Mouse (Mus musculus): ENCODE data around the gene Ivns1abp. TPM values are rescaled to one million over a fixed set of nuclear protein-coding genes. Genes with fewer than 3 reads are reported as not detected.
"Not testable (repeated sequence)": the region's sequence is repeated elsewhere in the genome, so short reads cannot be mapped to it uniquely, and the experiment has no call there.

The Ivns1abp gene
- polyA plus RNA-seq, 1 experiment, result 115 TPM

DNA sequence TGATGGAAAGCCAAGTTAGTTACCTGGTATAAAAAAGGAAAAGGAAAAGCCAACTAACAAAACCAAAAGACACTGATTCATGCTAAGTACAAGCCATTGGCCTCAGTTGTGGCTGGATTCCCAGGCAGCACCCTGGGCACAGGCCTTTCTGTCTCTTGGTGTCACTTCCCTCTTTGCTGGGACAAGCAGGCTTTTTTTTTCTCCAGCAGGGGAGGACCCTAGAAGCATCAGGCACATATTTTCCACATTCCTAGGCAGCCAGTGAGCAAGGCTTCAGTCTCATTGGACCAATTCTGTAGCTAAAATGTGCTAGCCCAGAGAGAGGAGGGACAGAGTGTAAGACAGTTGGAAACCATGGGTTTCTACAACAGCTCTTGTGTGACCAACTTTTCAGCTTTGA is 6.0 kb upstream of the Ivns1abp start:
- TF ChIP-seq CTCF (IDR thresholded peaks at IDR 0.05; ENCODE audit: low read depth, low read length) (no peak), POLR2A (IDR thresholded peaks at IDR 0.05; ENCODE audit: borderline replicate concordance, low read depth, low read length) (no peak)
- Histone ChIP-seq H3K4me3 (ENCODE audit: insufficient read depth, low read length) (no peak overlapping the region), H3K4me1 (ENCODE audit: control insufficient read depth, insufficient read depth, low read length) (peaks cover 34% of the 10 kb centered on the region), H3K27ac (ENCODE audit: insufficient read depth, low read depth, low read length) (peak overlapping the region; percentile 34)

DNA sequence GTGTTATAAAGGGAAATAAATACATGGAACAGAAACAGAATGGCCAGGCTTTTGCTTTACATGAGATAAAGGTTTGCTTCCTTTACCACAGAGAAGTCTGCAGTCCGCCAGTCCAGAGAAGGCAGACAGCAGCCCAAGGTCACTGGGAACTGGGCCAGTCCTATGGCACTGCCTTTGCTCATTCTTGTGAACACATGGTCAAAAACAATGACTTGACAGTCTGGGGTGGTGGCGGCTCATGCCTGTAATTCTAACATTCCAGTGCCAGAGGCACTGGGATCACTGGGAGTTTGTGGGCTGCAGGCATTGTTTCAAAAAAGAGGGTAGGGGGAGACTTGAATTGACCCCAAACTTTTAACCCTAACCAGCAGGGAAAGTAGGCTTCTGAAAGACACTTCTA is 5.3 kb upstream of the Ivns1abp start:
- Histone ChIP-seq H3K27ac (ENCODE audit: insufficient read depth, low read depth, low read length) (peak overlapping the region; percentile 34), H3K4me3 (ENCODE audit: insufficient read depth, low read length) (no peak overlapping the region), H3K4me1 (ENCODE audit: control insufficient read depth, insufficient read depth, low read length) (peaks cover 36% of the 10 kb centered on the region)
- TF ChIP-seq POLR2A (IDR thresholded peaks at IDR 0.05; ENCODE audit: borderline replicate concordance, low read depth, low read length) (no peak), CTCF (IDR thresholded peaks at IDR 0.05; ENCODE audit: low read depth, low read length) (no peak)

GRCm38 (mm10) chr1:151341321-151342044 is 2.8 kb upstream of the Ivns1abp start:
- TF ChIP-seq POLR2A (IDR thresholded peaks at IDR 0.05; ENCODE audit: borderline replicate concordance, low read depth, low read length), result no peak
- no peak for TF ChIP-seq CTCF (IDR thresholded peaks at IDR 0.05; ENCODE audit: low read depth, low read length)
- Histone ChIP-seq H3K4me1 (ENCODE audit: control insufficient read depth, insufficient read depth, low read length) (peaks cover 38% of the 10 kb centered on the region), H3K4me3 (ENCODE audit: insufficient read depth, low read length) (no peak overlapping the region), H3K27ac (ENCODE audit: insufficient read depth, low read depth, low read length) (peak overlapping the region; percentile 33; the same call in 1 of the 2 replicates)

DNA sequence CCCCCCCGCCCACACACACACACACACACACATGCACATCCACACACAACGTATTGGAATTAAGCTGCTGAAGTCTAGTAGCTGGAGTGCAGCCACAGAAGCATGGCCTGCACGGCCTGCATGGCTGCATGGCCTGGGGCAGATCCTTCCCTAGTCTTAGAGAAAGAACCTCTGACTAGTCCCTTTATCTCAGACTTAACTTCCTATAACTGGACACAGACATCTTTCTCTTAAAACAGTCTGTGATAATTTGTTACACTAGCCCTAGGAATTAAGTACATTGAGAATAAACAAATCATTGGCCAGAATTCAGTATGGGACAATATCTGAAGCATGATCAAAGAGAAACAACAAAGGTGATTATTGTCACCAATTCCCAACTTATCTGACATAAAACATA is 2.0 kb upstream of the Ivns1abp start:
- H3K4me1 ChIP-seq (ENCODE audit: control insufficient read depth, insufficient read depth, low read length), result peaks cover 42% of the 10 kb centered on the region
- no peak overlapping the region for H3K4me3 ChIP-seq (ENCODE audit: insufficient read depth, low read length)
- peak overlapping the region; percentile 94 for H3K27ac ChIP-seq (ENCODE audit: insufficient read depth, low read depth, low read length)
- TF ChIP-seq POLR2A (IDR thresholded peaks at IDR 0.05; ENCODE audit: borderline replicate concordance, low read depth, low read length) (no peak), CTCF (IDR thresholded peaks at IDR 0.05; ENCODE audit: low read depth, low read length) (no peak)

DNA sequence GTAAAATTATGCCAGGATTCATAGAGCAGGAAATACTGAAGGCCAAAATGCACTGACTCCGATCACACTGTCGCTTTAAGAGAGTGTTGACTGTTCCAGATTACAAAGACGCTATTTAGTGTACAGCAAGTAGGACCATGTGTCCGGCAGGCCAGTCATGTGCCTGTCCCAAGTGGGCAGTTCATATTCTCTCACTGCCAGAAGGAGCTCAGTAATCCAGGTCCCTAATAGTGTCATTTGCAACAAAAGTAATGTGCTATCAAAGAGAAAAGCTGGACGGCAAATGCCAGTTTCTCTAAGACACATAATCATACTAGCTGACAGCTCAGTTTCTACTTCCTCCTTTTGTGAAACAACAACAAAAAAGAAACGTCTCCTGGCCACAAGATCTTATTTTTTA is 1.3 kb upstream of the Ivns1abp start:
- peak overlapping the region; percentile 94 for H3K27ac ChIP-seq (ENCODE audit: insufficient read depth, low read depth, low read length)

DNA sequence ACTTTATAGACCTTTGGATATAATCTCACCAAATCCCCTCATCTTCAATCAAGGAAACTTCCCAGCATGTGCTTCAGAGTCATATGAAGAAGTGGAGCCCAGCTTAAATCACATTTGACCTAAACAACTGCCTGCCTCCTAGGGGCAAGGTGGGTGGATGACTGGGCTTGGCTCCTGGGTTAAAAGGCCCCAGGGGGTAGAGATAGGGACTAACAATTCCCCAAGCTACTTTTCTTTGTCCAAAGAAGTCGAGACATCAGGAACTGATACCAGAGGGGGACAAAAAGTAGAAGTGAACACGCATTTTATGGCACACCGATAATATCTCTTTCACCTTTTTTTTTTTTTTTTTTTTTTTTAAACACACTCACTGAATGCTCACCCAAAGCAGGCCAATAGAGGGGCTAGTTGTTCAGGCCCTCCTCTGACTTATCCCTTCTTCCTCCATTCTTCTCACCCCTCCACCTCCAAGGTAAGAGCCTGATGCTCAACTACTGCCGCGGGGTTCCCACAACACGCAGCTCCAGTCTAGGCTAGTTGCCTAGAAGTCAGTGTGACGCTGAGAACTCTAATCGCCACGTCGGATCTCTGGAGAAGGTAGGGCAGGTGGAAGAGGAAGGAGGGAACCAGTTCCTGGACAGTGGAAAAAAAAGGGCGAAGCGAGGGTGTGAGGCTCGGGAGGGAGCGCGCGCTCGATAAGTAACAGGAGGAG is 550 bp upstream of the Ivns1abp start:
- H3K27ac ChIP-seq (ENCODE audit: insufficient read depth, low read depth, low read length), result peak overlapping the region; percentile 94
- H3K4me3 ChIP-seq (ENCODE audit: insufficient read depth, low read length), result peak overlapping the region; percentile 98
- TF ChIP-seq POLR2A (IDR thresholded peaks at IDR 0.05; ENCODE audit: borderline replicate concordance, low read depth, low read length) (no peak), CTCF (IDR thresholded peaks at IDR 0.05; ENCODE audit: low read depth, low read length) (no peak)
- peaks cover 35% of the 10 kb centered on the region for H3K4me1 ChIP-seq (ENCODE audit: control insufficient read depth, insufficient read depth, low read length)

More for the DNA sequence above, 1.3 kb upstream of the Ivns1abp start:
- no peak for TF ChIP-seq POLR2A (IDR thresholded peaks at IDR 0.05; ENCODE audit: borderline replicate concordance, low read depth, low read length)
- TF ChIP-seq CTCF (IDR thresholded peaks at IDR 0.05; ENCODE audit: low read depth, low read length), result no peak
- H3K4me3 ChIP-seq (ENCODE audit: insufficient read depth, low read length), result peak overlapping the region; percentile 49
- peaks cover 40% of the 10 kb centered on the region for H3K4me1 ChIP-seq (ENCODE audit: control insufficient read depth, insufficient read depth, low read length)

- H3K4me3 ChIP-seq (ENCODE audit: insufficient read depth, low read length), result peak overlapping the region; percentile 98
- peaks cover 20% of the 10 kb centered on the region for H3K4me1 ChIP-seq (ENCODE audit: control insufficient read depth, insufficient read depth, low read length)
- H3K27ac ChIP-seq (ENCODE audit: insufficient read depth, low read depth, low read length), result peak overlapping the region; percentile 53
- TF ChIP-seq CTCF (IDR thresholded peaks at IDR 0.05; ENCODE audit: low read depth, low read length), result no peak
- TF ChIP-seq POLR2A (IDR thresholded peaks at IDR 0.05; ENCODE audit: borderline replicate concordance, low read depth, low read length), result no peak
Observed at GRCm38 (mm10) chr1:151345109-151345862, 1.0 kb downstream of the Ivns1abp start.

DNA sequence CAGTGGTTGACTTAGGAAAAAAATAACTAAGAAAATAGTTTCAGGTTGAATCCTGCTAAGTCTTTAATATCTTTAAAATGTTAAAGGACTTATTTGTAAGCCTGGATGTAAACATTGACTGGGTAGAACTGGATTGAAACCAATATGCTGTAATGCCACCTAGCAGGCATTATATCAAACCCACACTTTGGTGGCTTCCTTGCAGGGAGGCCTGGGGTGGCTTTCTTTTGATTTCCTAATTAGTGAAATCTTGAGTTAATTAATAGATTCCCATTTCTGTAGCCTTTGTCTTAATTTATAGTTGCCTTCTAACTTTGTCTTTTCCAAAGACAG is 1.6 kb downstream of the Ivns1abp start:
- peak overlapping the region; percentile 98 for H3K4me3 ChIP-seq (ENCODE audit: insufficient read depth, low read length)
- peaks cover 17% of the 10 kb centered on the region for H3K4me1 ChIP-seq (ENCODE audit: control insufficient read depth, insufficient read depth, low read length)
- TF ChIP-seq POLR2A (IDR thresholded peaks at IDR 0.05; ENCODE audit: borderline replicate concordance, low read depth, low read length) (no peak), CTCF (IDR thresholded peaks at IDR 0.05; ENCODE audit: low read depth, low read length) (no peak)
- peak overlapping the region; percentile 12; the same call in 1 of the 2 replicates for H3K27ac ChIP-seq (ENCODE audit: insufficient read depth, low read depth, low read length)

- H3K4me3 ChIP-seq (ENCODE audit: insufficient read depth, low read length), result peak overlapping the region; percentile 40
- no peak for TF ChIP-seq POLR2A (IDR thresholded peaks at IDR 0.05; ENCODE audit: borderline replicate concordance, low read depth, low read length)
- no peak for TF ChIP-seq CTCF (IDR thresholded peaks at IDR 0.05; ENCODE audit: low read depth, low read length)
- H3K4me1 ChIP-seq (ENCODE audit: control insufficient read depth, insufficient read depth, low read length), result peaks cover 15% of the 10 kb centered on the region
- H3K27ac ChIP-seq (ENCODE audit: insufficient read depth, low read depth, low read length), result no peak overlapping the region
Observed at GRCm38 (mm10) chr1:151346681-151347127, 2.4 kb downstream of the Ivns1abp start.

GRCm38 (mm10) chr1:151348293-151348692 is 4.0 kb downstream of the Ivns1abp start:
- peaks cover 11% of the 10 kb centered on the region; the same call in 1 of the 2 replicates for H3K4me1 ChIP-seq (ENCODE audit: control insufficient read depth, insufficient read depth, low read length)
- not testable (repeated sequence) for H3K27ac ChIP-seq (ENCODE audit: insufficient read depth, low read depth, low read length); H3K4me3 ChIP-seq (ENCODE audit: insufficient read depth, low read length)
